Mouse (Mus musculus) retina, adult 2 months (tissue): ENCODE measurements at regions not wholly inside any gene's neighbourhood (a gene's known extent, or its start where the extent isn't known, plus 50 kb on each side); places are given as distances from the start of the nearest gene placed in this dataset.
A peak's percentile ranks its signal among the peaks of the same experiment; 100 is the strongest.
"Not testable (repeated sequence)": the region's sequence is repeated elsewhere in the genome, so short reads cannot be mapped to it uniquely, and the experiment has no call there.

Source experiments
- DNase-seq: peaks from one replicate; pipeline ENCODE4 v3.0.0-alpha.2; 2012; ENCODE audit warnings: low read depth, low spot score

GRCm38 (mm10) chr11:16559001-16559699 lies 50.9 kb upstream of the Sec61g start:
- no peak for DNase-seq

- no peak for DNase-seq
These were observed 53.4 kb upstream of the Sec61g start for GRCm38 (mm10) chr11:16561727-16562126.

- no peak for DNase-seq
These were observed 80.9 kb upstream of the Sec61g start for GRCm38 (mm10) chr11:16589085-16589680.

GRCm38 (mm10) chr11:16590541-16590940 lies 82.3 kb upstream of the Sec61g start:
- DNase-seq = no peak

- DNase-seq = peak; percentile 13
These were observed 83.2 kb upstream of the Sec61g start for GRCm38 (mm10) chr11:16591471-16591921.

- DNase-seq = no peak
These were observed 83.7 kb upstream of the Sec61g start for GRCm38 (mm10) chr11:16592006-16592405.

- DNase-seq = no peak
These were observed 84.5 kb upstream of the Sec61g start for GRCm38 (mm10) chr11:16592766-16593165.

GRCm38 (mm10) chr11:16594832-16595231 lies 86.5 kb upstream of the Sec61g start:
- no peak for DNase-seq

- DNase-seq = no peak
These were observed 89.0 kb upstream of the Sec61g start for GRCm38 (mm10) chr11:16597038-16597830.

GRCm38 (mm10) chr11:16602947-16603346 lies 94.7 kb upstream of the Sec61g start:
- DNase-seq = no peak

GRCm38 (mm10) chr11:16606435-16607214 lies 98.3 kb upstream of the Sec61g start:
- DNase-seq = no peak

- DNase-seq = not testable (repeated sequence)
These were observed 99.7 kb upstream of the Sec61g start for GRCm38 (mm10) chr11:16607900-16608422.

GRCm38 (mm10) chr11:16611741-16612140 lies 103.5 kb upstream of the Sec61g start:
- DNase-seq = no peak

GRCm38 (mm10) chr11:16612524-16612923 lies 104.2 kb upstream of the Sec61g start:
- DNase-seq = no peak

- DNase-seq = no peak
These were observed 111.5 kb upstream of the Sec61g start for GRCm38 (mm10) chr11:16619736-16620135.

GRCm38 (mm10) chr11:16623694-16624093 lies 115.4 kb upstream of the Sec61g start:
- no peak for DNase-seq

GRCm38 (mm10) chr11:16627294-16628085 lies 119.2 kb upstream of the Sec61g start:
- DNase-seq = no peak

- no peak for DNase-seq
These were observed 121.3 kb upstream of the Sec61g start for GRCm38 (mm10) chr11:16629410-16630129.

GRCm38 (mm10) chr11:16635796-16636195 lies 116.2 kb upstream of the Egfr start:
- DNase-seq = not testable (repeated sequence)

GRCm38 (mm10) chr11:16637679-16638078 lies 114.3 kb upstream of the Egfr start:
- no peak for DNase-seq
